In genomic region chr14:21791722-21792121, GRCm38 (mm10) we compare ENCODE assay signal across 23 mouse cellular contexts. TPM values are rescaled to one million over a fixed set of nuclear protein-coding genes. Genes with fewer than 3 reads are reported as not detected.
"Had no signal": no experiment of that assay in that cellular context is flagged by ENCODE, and none has a peak within 500 bp of the region (broad histone marks: within the 10 kb centered on the region; RNA-seq: fewer than 3 reads in every experiment).

No protein-coding gene starts in this region.

- H3K27ac ChIP-seq: limb, embryonic 12.5 days; limb, embryonic 15.5 days; midbrain, embryonic 10.5 days; midbrain, embryonic 13.5 days; neural tube, embryonic 13.5 days had no signal

- H3K4me3 ChIP-seq: limb, embryonic 12.5 days; limb, embryonic 15.5 days; liver, embryonic 15.5 days; midbrain, embryonic 10.5 days; midbrain, embryonic 13.5 days; myocyte; neural tube, embryonic 13.5 days had no signal

- H3K4me1 ChIP-seq: neural tube, embryonic 13.5 days had no signal

- H3K9ac ChIP-seq: limb, embryonic 12.5 days; limb, embryonic 15.5 days; liver, embryonic 15.5 days; midbrain, embryonic 13.5 days; neural tube, embryonic 13.5 days had no signal

- H3K9me3 ChIP-seq: limb, embryonic 12.5 days; limb, embryonic 15.5 days; liver, embryonic 15.5 days; midbrain, embryonic 10.5 days; midbrain, embryonic 13.5 days; neural tube, embryonic 13.5 days had no signal

- H3K27me3 ChIP-seq: limb, embryonic 12.5 days; limb, embryonic 15.5 days; liver, embryonic 15.5 days; midbrain, embryonic 13.5 days; neural tube, embryonic 13.5 days had no signal

- H3K4me2 ChIP-seq: limb, embryonic 12.5 days; limb, embryonic 15.5 days; liver, embryonic 11.5 days; liver, embryonic 15.5 days; midbrain, embryonic 13.5 days; neural tube, embryonic 13.5 days had no signal

- DNase-seq: kidney, adult 18-20 months; kidney, adult 9 months; kidney, postnatal 14 days; kidney, postnatal 4 days; left cerebral cortex, postnatal 4 days; lung, adult 2 months; lung, postnatal 14 days; lung, postnatal 4 days; right cerebral cortex, postnatal 14 days; thymus, adult 18-20 months; thymus, postnatal 36 days had no signal

- ATAC-seq: midbrain, embryonic 13.5 days; midbrain, embryonic 16.5 days had no signal

RNA-seq across cellular contexts. Expression of gene Dusp13, which starts 40.7 kb away (rescaled TPM):
- total RNA-seq: left cerebral cortex, postnatal 4 days; megakaryocyte, adult 5-6 weeks; monocyte, adult 5-6 weeks; neutrophil, adult 5-6 weeks had no signal
- polyA plus RNA-seq: limb, embryonic 12.5 days; liver, embryonic 11.5 days; midbrain, embryonic 10.5 days; midbrain, embryonic 13.5 days; midbrain, embryonic 16.5 days; neural tube, embryonic 13.5 days had no signal
